Mouse (Mus musculus) lung, postnatal 0 days (tissue): ENCODE data around the gene Il21r.

Experiments
- CTCF ChIP-seq: IDR thresholded peaks from 2 replicates; pipeline ENCODE4 v1.5.1; 2016; ENCODE audit warnings: antibody characterized with exemption, mild to moderate bottlenecking
- EP300 ChIP-seq: IDR thresholded peaks from 2 replicates; pipeline ENCODE4 v1.6.1; 2016; ENCODE audit warnings: antibody characterized with exemption, mild to moderate bottlenecking, control low read depth

DNA sequence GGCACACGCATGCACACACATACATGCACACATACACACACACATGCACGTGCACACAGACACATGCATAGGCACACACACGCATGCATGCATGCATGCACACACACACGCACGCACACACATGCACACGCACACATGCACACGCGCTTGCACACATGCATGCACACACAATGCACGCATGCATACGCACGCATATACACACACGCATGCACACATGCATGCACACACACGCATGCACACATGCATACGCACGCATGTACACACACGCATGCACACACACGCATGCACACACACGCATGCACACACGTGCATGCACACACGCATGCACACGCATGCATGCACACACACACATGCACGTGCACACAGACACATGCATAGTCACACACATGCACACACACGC is 16.9 kb upstream of the Il21r start:
- no peak for TF ChIP-seq CTCF
- TF ChIP-seq EP300 = no peak
